In genomic region chr5:124553607-124554006, GRCm38 (mm10) we compare ENCODE assay signal across 9 mouse cellular contexts. TPM values are rescaled to one million over a fixed set of nuclear protein-coding genes. Genes with fewer than 3 reads are reported as not detected.
DNase-seq lines count a peak whose midpoint lies in the region; ATAC-seq and TF ChIP-seq lines count a peak whose summit lies in the region.
"Had no signal": no experiment of that assay in that cellular context is flagged by ENCODE, and none has a peak within 500 bp of the region (broad histone marks: within the 10 kb centered on the region; RNA-seq: fewer than 3 reads in every experiment).

No protein-coding gene starts in this region.

- no peak for DNase-seq in heart, postnatal 10 days
- DNase-seq in MEL (ENCODE audit: low read depth, low spot score) = no peak
- no peak for DNase-seq in midbrain, embryonic 14.5 days
- no peak for DNase-seq in spleen, postnatal 10 days (ENCODE audit: low spot score in 2 of 2)
- DNase-seq in gastrocnemius, postnatal 14 days = no peak
- DNase-seq in thymus, adult 18-20 months = no peak
- DNase-seq: cerebellum, postnatal 10 days had no signal

- TF ChIP-seq RAD21 in MEL (IDR thresholded peaks at IDR 0.05; ENCODE audit: low read depth, low read length) = no peak

- peaks cover 0 to 10% of the 10 kb centered on the region in 2 experiments; a peak in 2 of 4 replicates for H3K4me1 ChIP-seq in heart, embryonic 14.5 days (ENCODE audit: control insufficient read depth in 2 of 2, insufficient read depth in 2 of 2, low read length in 2 of 2)
- peaks cover 0 to 10% of the 10 kb centered on the region in 2 experiments; a peak in 1 of 4 replicates for H3K4me1 ChIP-seq in MEL (ENCODE audit: control insufficient read depth in 1 of 2, insufficient read depth in 2 of 2, low read length in 2 of 2)
- peaks cover 19% of the 10 kb centered on the region for H3K4me1 ChIP-seq in hindbrain, embryonic 15.5 days (replicated peaks)
- H3K4me1 ChIP-seq in midbrain, embryonic 14.5 days (ENCODE audit: control insufficient read depth, insufficient read depth, low read length) = 0 out of 2 replicates have a peak, but pooled peaks cover 5% of the 10 kb centered on the region

- WGBS in heart, embryonic 14.5 days = 70% methylated on average over 6 of the region's 6 CpGs
- 78% methylated on average over 6 of the region's 6 CpGs for WGBS in hindbrain, embryonic 15.5 days
- WGBS in midbrain, embryonic 14.5 days = 60% methylated on average over 6 of the region's 6 CpGs

- TF ChIP-seq POLR2A in MEL (IDR thresholded peaks at IDR 0.05; ENCODE audit: control insufficient read depth in 1 of 2, insufficient read depth in 1 of 2, low read depth in 1 of 2, low read length in 2 of 2, poor library complexity in 1 of 2) = no peak

- no peaks in the 10 kb centered on the region for H3K27me3 ChIP-seq in heart, embryonic 14.5 days (ENCODE audit: control insufficient read depth, insufficient read depth, low read length)
- H3K27me3 ChIP-seq in MEL (ENCODE audit: control insufficient read depth in 1 of 2, insufficient read depth in 2 of 2, low read length in 2 of 2) = no peaks in the 10 kb centered on the region
- H3K27me3 ChIP-seq in hindbrain, embryonic 15.5 days = no peaks in the 10 kb centered on the region
- no peaks in the 10 kb centered on the region for H3K27me3 ChIP-seq in midbrain, embryonic 14.5 days (ENCODE audit: control insufficient read depth, insufficient read depth, low read length)

- H3K9ac ChIP-seq in heart, embryonic 14.5 days (ENCODE audit: low read length) = no peak overlapping the region
- H3K9ac ChIP-seq in MEL (ENCODE audit: control insufficient read depth, low read depth, low read length, poor library complexity, severe bottlenecking) = peak overlapping the region; percentile 95
- peak overlapping the region; percentile 94 for H3K9ac ChIP-seq in hindbrain, embryonic 15.5 days
- H3K9ac ChIP-seq in midbrain, embryonic 14.5 days (replicated peaks; ENCODE audit: low read length) = no peak overlapping the region

- TF ChIP-seq CTCF in MEL (IDR thresholded peaks at IDR 0.05 in 2 of 3, conservative IDR thresholded peaks at IDR 0.05 in 1 of 3; ENCODE audit: control insufficient read depth in 1 of 3, insufficient read depth in 1 of 3, low read depth in 2 of 3, low read length in 3 of 3, poor library complexity in 1 of 3, severe bottlenecking in 1 of 3) = no peak

- peaks cover 20% of the 10 kb centered on the region for H3K79me2 ChIP-seq in MEL (ENCODE audit: control insufficient read depth, insufficient read depth, low read length, poor library complexity)

- peaks cover 55% of the 10 kb centered on the region for H3K36me3 ChIP-seq in heart, embryonic 14.5 days (ENCODE audit: control insufficient read depth, insufficient read depth, low read length)
- peaks cover 0 to 10% of the 10 kb centered on the region in 2 experiments; a peak in 3 of 4 replicates for H3K36me3 ChIP-seq in MEL (ENCODE audit: control insufficient read depth in 1 of 2, insufficient read depth in 2 of 2, low read length in 2 of 2)
- H3K36me3 ChIP-seq in hindbrain, embryonic 15.5 days = peaks cover 46% of the 10 kb centered on the region
- peaks cover 46% of the 10 kb centered on the region for H3K36me3 ChIP-seq in midbrain, embryonic 14.5 days (ENCODE audit: control insufficient read depth, insufficient read depth, low read length)

- TF ChIP-seq EP300 in MEL (IDR thresholded peaks at IDR 0.05; ENCODE audit: low read depth in 1 of 2, low read length in 2 of 2) = no peak

- no peaks in the 10 kb centered on the region for H3K9me3 ChIP-seq in heart, embryonic 14.5 days (ENCODE audit: control insufficient read depth, low read length)
- no peaks in the 10 kb centered on the region for H3K9me3 ChIP-seq in MEL (replicated peaks; ENCODE audit: insufficient read depth, low read length)
- no peaks in the 10 kb centered on the region for H3K9me3 ChIP-seq in hindbrain, embryonic 15.5 days
- no peaks in the 10 kb centered on the region for H3K9me3 ChIP-seq in midbrain, embryonic 14.5 days (ENCODE audit: control insufficient read depth, low read length)

- H3K4me2 ChIP-seq in heart, embryonic 14.5 days (ENCODE audit: low read length) = peak overlapping the region; percentile 82
- H3K4me2 ChIP-seq in hindbrain, embryonic 15.5 days = peak overlapping the region; percentile 76
- peak overlapping the region; percentile 78 for H3K4me2 ChIP-seq in midbrain, embryonic 14.5 days (ENCODE audit: low read length)

- peak overlapping the region in 1 of 2 experiments; percentile 65; a peak in 1 of 4 replicates for H3K4me3 ChIP-seq in heart, embryonic 14.5 days (ENCODE audit: control insufficient read depth in 1 of 2, insufficient read depth in 1 of 2, low read depth in 1 of 2, low read length in 2 of 2)
- H3K4me3 ChIP-seq in MEL (ENCODE audit: control insufficient read depth in 1 of 2, insufficient read depth in 1 of 2, low read depth in 2 of 2, low read length in 2 of 2) = peak overlapping the region; percentile 63 to 97
- peak overlapping the region; percentile 96 for H3K4me3 ChIP-seq in hindbrain, embryonic 15.5 days
- H3K4me3 ChIP-seq in midbrain, embryonic 14.5 days (replicated peaks; ENCODE audit: low read depth, low read length) = peak overlapping the region; percentile 76

- no peak for ATAC-seq in heart, embryonic 14.5 days (ENCODE audit: insufficient number of reproducible peaks, insufficient read depth, low FRiP score, low read depth)
- no peak for ATAC-seq in hindbrain, embryonic 15.5 days (ENCODE audit: low FRiP score, low read depth)
- no peak for ATAC-seq in midbrain, embryonic 14.5 days (ENCODE audit: low FRiP score, low TSS enrichment)

- H3K27ac ChIP-seq in heart, embryonic 14.5 days (replicated peaks in 1 of 2; ENCODE audit: control insufficient read depth in 1 of 2, insufficient read depth in 1 of 2, low read depth in 2 of 2, low read length in 2 of 2) = no peak overlapping the region
- no peak overlapping the region for H3K27ac ChIP-seq in MEL (ENCODE audit: control insufficient read depth, low read depth, low read length)
- no peak overlapping the region for H3K27ac ChIP-seq in hindbrain, embryonic 15.5 days (replicated peaks)
- no peak overlapping the region for H3K27ac ChIP-seq in midbrain, embryonic 14.5 days (replicated peaks; ENCODE audit: low read depth, low read length)

- intact Hi-C loops in heart, postnatal 10 days (cut with DNase I) = loop anchor here (2.0 kb wide), 1 partner anchor 25 kb away; the partner anchor contains the start of genes Eif2b1 and Gtf2h3
- intact Hi-C loops in gastrocnemius, postnatal 14 days (cut with DNase I; ENCODE audit: low total_unique reads) = loop anchor here (5.0 kb wide), 1 partner anchor 121 kb away; no protein-coding TSS in a partner anchor

RNA-seq across cellular contexts. Expression of gene Ddx55, which starts 0.9 kb away (rescaled TPM):
- polyA plus RNA-seq in heart, embryonic 14.5 days (2014; fragmentation: Nextera tagmentation; extraction: Ambion mirVana) = 6.5 and 8.3 TPM in 2 replicates
- 1 to 10 TPM; 6.2 to 7.0 TPM for total RNA-seq in heart, postnatal 10 days (2021)
- 29.1 and 33.8 TPM in 2 replicates for total RNA-seq in MEL (2012; rRNA removed)
- polyA plus RNA-seq in MEL (2012; ENCODE audit: insufficient read depth in 1 of 2, insufficient read length in 2 of 2, low read depth in 1 of 2, low replicate concordance in 2 of 2, missing spikeins in 1 of 2) = 10 to 100 TPM in 1 of 2 experiments, not detected in 1; 43.2 TPM
- polyA plus RNA-seq in hindbrain, embryonic 15.5 days (2015; fragmentation: Nextera tagmentation; extraction: Ambion mirVana) = 24.8 and 25.1 TPM in 2 replicates
- 21.9 and 22.1 TPM in 2 replicates for polyA plus RNA-seq in midbrain, embryonic 14.5 days (2014; fragmentation: Nextera tagmentation; extraction: Ambion mirVana)
- 1 to 10 TPM; 3.5 to 4.1 TPM for total RNA-seq in gastrocnemius, postnatal 14 days (2021)

RNA-seq across cellular contexts. Expression of gene Tmed2, which starts 13.1 kb away (rescaled TPM):
- polyA plus RNA-seq in heart, embryonic 14.5 days (2014; fragmentation: Nextera tagmentation; extraction: Ambion mirVana) = 437 and 446 TPM in 2 replicates
- total RNA-seq in heart, postnatal 10 days (2021) = 100 to 1,000 TPM; 201 to 206 TPM
- total RNA-seq in MEL (2012; rRNA removed) = 245 and 255 TPM in 2 replicates
- polyA plus RNA-seq in MEL (2012; ENCODE audit: insufficient read depth in 1 of 2, insufficient read length in 2 of 2, low read depth in 1 of 2, low replicate concordance in 2 of 2, missing spikeins in 1 of 2) = 100 to 1,000 TPM in 1 of 2 experiments, not detected in 1; 252 TPM
- 335 and 341 TPM in 2 replicates for polyA plus RNA-seq in hindbrain, embryonic 15.5 days (2015; fragmentation: Nextera tagmentation; extraction: Ambion mirVana)
- 327 and 369 TPM in 2 replicates for polyA plus RNA-seq in midbrain, embryonic 14.5 days (2014; fragmentation: Nextera tagmentation; extraction: Ambion mirVana)
- total RNA-seq in gastrocnemius, postnatal 14 days (2021) = 100 to 1,000 TPM; 138 to 152 TPM

RNA-seq across cellular contexts. Expression of gene Rilpl1, which starts 22.4 kb away (rescaled TPM):
- polyA plus RNA-seq in heart, embryonic 14.5 days (2014; fragmentation: Nextera tagmentation; extraction: Ambion mirVana) = 27.2 and 28.3 TPM in 2 replicates
- 100 to 1,000 TPM; 111 to 115 TPM for total RNA-seq in heart, postnatal 10 days (2021)
- 5.0 and 5.7 TPM in 2 replicates for total RNA-seq in MEL (2012; rRNA removed)
- 1 to 10 TPM in 1 of 2 experiments, not detected in 1; 8.6 TPM for polyA plus RNA-seq in MEL (2012; ENCODE audit: insufficient read depth in 1 of 2, insufficient read length in 2 of 2, low read depth in 1 of 2, low replicate concordance in 2 of 2, missing spikeins in 1 of 2)
- polyA plus RNA-seq in hindbrain, embryonic 15.5 days (2015; fragmentation: Nextera tagmentation; extraction: Ambion mirVana) = 14.7 and 15.6 TPM in 2 replicates
- 9.0 and 9.9 TPM in 2 replicates for polyA plus RNA-seq in midbrain, embryonic 14.5 days (2014; fragmentation: Nextera tagmentation; extraction: Ambion mirVana)
- 10 to 100 TPM; 61.8 to 96.0 TPM for total RNA-seq in gastrocnemius, postnatal 14 days (2021)

RNA-seq across cellular contexts. Expression of gene Eif2b1, which starts 25.3 kb away (rescaled TPM):
- 57.6 and 60.4 TPM in 2 replicates for polyA plus RNA-seq in heart, embryonic 14.5 days (2014; fragmentation: Nextera tagmentation; extraction: Ambion mirVana)
- 10 to 100 TPM; 39.8 to 43.6 TPM for total RNA-seq in heart, postnatal 10 days (2021)
- 96.6 and 119 TPM in 2 replicates for total RNA-seq in MEL (2012; rRNA removed)
- 100 to 1,000 TPM; 126 to 599 TPM for polyA plus RNA-seq in MEL (2012; ENCODE audit: insufficient read depth in 1 of 2, insufficient read length in 2 of 2, low read depth in 1 of 2, low replicate concordance in 2 of 2, missing spikeins in 1 of 2)
- polyA plus RNA-seq in hindbrain, embryonic 15.5 days (2015; fragmentation: Nextera tagmentation; extraction: Ambion mirVana) = 60.0 and 63.0 TPM in 2 replicates
- 71.8 and 73.4 TPM in 2 replicates for polyA plus RNA-seq in midbrain, embryonic 14.5 days (2014; fragmentation: Nextera tagmentation; extraction: Ambion mirVana)
- total RNA-seq in gastrocnemius, postnatal 14 days (2021) = 10 to 100 TPM; 40.2 to 42.9 TPM

RNA-seq across cellular contexts. Expression of gene Gtf2h3, which starts 25.3 kb away (rescaled TPM):
- 33.5 and 34.1 TPM in 2 replicates for polyA plus RNA-seq in heart, embryonic 14.5 days (2014; fragmentation: Nextera tagmentation; extraction: Ambion mirVana)
- total RNA-seq in heart, postnatal 10 days (2021) = 10 to 100 TPM; 19.0 to 23.5 TPM
- total RNA-seq in MEL (2012; rRNA removed) = 88.2 and 116 TPM in 2 replicates
- 10 to 100 TPM in 1 of 2 experiments, not detected in 1; 86.1 TPM for polyA plus RNA-seq in MEL (2012; ENCODE audit: insufficient read depth in 1 of 2, insufficient read length in 2 of 2, low read depth in 1 of 2, low replicate concordance in 2 of 2, missing spikeins in 1 of 2)
- 43.8 and 45.3 TPM in 2 replicates for polyA plus RNA-seq in hindbrain, embryonic 15.5 days (2015; fragmentation: Nextera tagmentation; extraction: Ambion mirVana)
- polyA plus RNA-seq in midbrain, embryonic 14.5 days (2014; fragmentation: Nextera tagmentation; extraction: Ambion mirVana) = 51.1 and 59.7 TPM in 2 replicates
- 10 to 100 TPM; 14.9 to 15.0 TPM for total RNA-seq in gastrocnemius, postnatal 14 days (2021)

Comparison
In these comparisons a context has a peak if more than half of its experiments do, and no peak if none do; other contexts are left out.
1. H3K9ac ChIP-seq: peak in MEL (single experiment) and hindbrain, embryonic 15.5 days (single experiment); none in heart, embryonic 14.5 days (single experiment) and midbrain, embryonic 14.5 days (single experiment).
2. Peak in every context shown above with its lines, with median percentiles within 50 percentile points of each other: H3K4me2 ChIP-seq.